Mouse (Mus musculus): ENCODE measurements around the gene Emid1.

The Emid1 gene

GRCm38 (mm10) chr11:5163421-5163820 is 11.4 kb upstream of the Emid1 start:
- DNase-seq (ENCODE audit: low spot score in 2 of 2) = no peak

GRCm38 (mm10) chr11:5160722-5161485 is 8.8 kb upstream of the Emid1 start:
- DNase-seq (ENCODE audit: low spot score in 2 of 2) = no peak

GRCm38 (mm10) chr11:5158056-5158455 is 6.0 kb upstream of the Emid1 start:
- DNase-seq (ENCODE audit: low spot score in 2 of 2) = no peak

- no peak for DNase-seq (ENCODE audit: low spot score in 2 of 2)
Measured at GRCm38 (mm10) chr11:5154961-5155805, 3.1 kb upstream of the Emid1 start.

- DNase-seq (ENCODE audit: low spot score in 2 of 2) = no peak
Measured at GRCm38 (mm10) chr11:5151247-5151630, 818 bp downstream of the Emid1 start.

GRCm38 (mm10) chr11:5150416-5151246 is 1.4 kb downstream of the Emid1 start:
- no peak for DNase-seq (ENCODE audit: low spot score in 2 of 2)

GRCm38 (mm10) chr11:5149955-5150354 is 2.1 kb downstream of the Emid1 start:
- DNase-seq (ENCODE audit: low spot score in 2 of 2) = no peak

GRCm38 (mm10) chr11:5149249-5149648 is 2.8 kb downstream of the Emid1 start:
- DNase-seq (ENCODE audit: low spot score in 2 of 2) = no peak

GRCm38 (mm10) chr11:5145600-5145999 is 6.5 kb downstream of the Emid1 start:
- DNase-seq (ENCODE audit: low spot score in 2 of 2) = no peak

GRCm38 (mm10) chr11:5141965-5142364 is 10.1 kb downstream of the Emid1 start:
- DNase-seq (ENCODE audit: low spot score in 2 of 2) = no peak

GRCm38 (mm10) chr11:5141252-5141651 is 10.8 kb downstream of the Emid1 start:
- no peak for DNase-seq (ENCODE audit: low spot score in 2 of 2)

- DNase-seq (ENCODE audit: low spot score in 2 of 2) = no peak
Measured at GRCm38 (mm10) chr11:5140619-5141018, 11.4 kb downstream of the Emid1 start.

- DNase-seq (ENCODE audit: low spot score in 2 of 2) = no peak
Measured at GRCm38 (mm10) chr11:5139372-5139771, 12.7 kb downstream of the Emid1 start.

- DNase-seq (ENCODE audit: low spot score in 2 of 2) = no peak
Measured at GRCm38 (mm10) chr11:5138642-5139041, 13.4 kb downstream of the Emid1 start.

GRCm38 (mm10) chr11:5135914-5136313 is 16.1 kb downstream of the Emid1 start:
- DNase-seq (ENCODE audit: low spot score in 2 of 2) = no peak

- no peak for DNase-seq (ENCODE audit: low spot score in 2 of 2)
Measured at GRCm38 (mm10) chr11:5132751-5133150, 19.3 kb downstream of the Emid1 start.

- no peak for DNase-seq (ENCODE audit: low spot score in 2 of 2)
Measured at GRCm38 (mm10) chr11:5130111-5130665, 21.9 kb downstream of the Emid1 start.

- no peak for DNase-seq (ENCODE audit: low spot score in 2 of 2)
Measured at GRCm38 (mm10) chr11:5129035-5129480, 23.0 kb downstream of the Emid1 start.

GRCm38 (mm10) chr11:5125713-5126112 is 26.3 kb downstream of the Emid1 start:
- no peak for DNase-seq (ENCODE audit: low spot score in 2 of 2)

GRCm38 (mm10) chr11:5114931-5115581 is 37.0 kb downstream of the Emid1 start:
- DNase-seq (ENCODE audit: low spot score in 2 of 2) = peak; percentile 78 to 82

GRCm38 (mm10) chr11:5113645-5114044 is 38.4 kb downstream of the Emid1 start:
- DNase-seq (ENCODE audit: low spot score in 2 of 2) = no peak
